Mouse (Mus musculus) liver, embryonic 14.5 days (tissue): ENCODE measurements at regions not wholly inside any gene's neighbourhood (a gene's known extent, or its start where the extent isn't known, plus 50 kb on each side); places are given as distances from the start of the nearest gene placed in this dataset.

Experiments
- CTCF ChIP-seq: IDR thresholded peaks from 2 replicates; pipeline ENCODE4 v1.5.1; 2016; ENCODE audit warnings: antibody characterized with exemption, low read depth, control low read depth
- EP300 ChIP-seq: IDR thresholded peaks from 2 replicates; pipeline ENCODE4 v1.6.1; 2016; ENCODE audit warnings: antibody characterized with exemption, low read depth

DNA sequence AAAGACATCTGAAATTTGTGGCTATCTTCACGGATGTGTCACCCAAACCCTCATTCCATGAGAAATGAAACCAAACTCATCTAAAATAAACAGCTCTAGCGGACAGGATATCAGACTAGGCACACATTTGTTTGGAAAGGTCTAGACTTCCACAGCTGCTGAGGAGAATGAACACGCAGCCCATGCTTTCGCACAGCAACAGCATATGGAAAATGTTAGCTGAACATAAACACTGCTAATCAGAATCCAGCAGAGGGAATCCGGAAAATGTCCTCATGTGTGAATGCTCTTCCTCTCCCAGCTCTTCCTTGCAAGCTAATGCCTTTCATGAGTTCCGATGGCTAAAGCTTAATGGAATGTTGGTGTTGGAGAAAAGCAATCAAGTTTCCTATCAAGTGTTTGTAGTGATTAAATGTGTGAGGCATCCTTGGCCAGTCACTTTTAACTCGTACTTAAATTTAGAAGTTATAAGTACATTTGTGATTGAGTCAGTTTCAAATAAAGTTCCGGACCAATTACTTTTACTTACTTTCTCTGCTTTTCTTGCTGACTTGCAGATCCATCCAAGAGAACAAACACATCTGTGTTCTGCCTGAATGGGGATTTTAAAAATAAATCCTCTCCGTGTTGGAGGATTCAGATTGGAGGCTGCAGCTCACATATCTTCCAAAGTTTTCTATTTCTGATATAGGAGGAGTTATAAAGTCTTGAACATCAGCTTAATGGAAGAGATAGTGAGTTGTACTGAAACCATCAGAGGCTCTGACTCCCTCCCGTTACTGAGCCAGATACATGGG, 124.9 kb downstream of the Samd5 start:
- TF ChIP-seq CTCF: no peak
- TF ChIP-seq EP300: no peak
